ENCODE assay signal across 9 mouse cellular contexts in genomic region chr12:111573315-111573714, GRCm38 (mm10). TPM values are rescaled to one million over a fixed set of nuclear protein-coding genes. Genes with fewer than 3 reads are reported as not detected.
A peak's percentile ranks its signal among the peaks of the same experiment; 100 is the strongest.
DNase-seq lines count a peak whose midpoint lies in the region; ATAC-seq and TF ChIP-seq lines count a peak whose summit lies in the region.
"Had no signal": no experiment of that assay in that cellular context is flagged by ENCODE, and none has a peak within 500 bp of the region (broad histone marks: within the 10 kb centered on the region; RNA-seq: fewer than 3 reads in every experiment).

No protein-coding gene starts in this region.

- peaks cover 23% of the 10 kb centered on the region for H3K4me1 ChIP-seq in heart, embryonic 12.5 days (replicated peaks)
- peaks cover 2% of the 10 kb centered on the region; the same call in 1 of the 2 replicates for H3K4me1 ChIP-seq in embryonic fibroblast, embryonic 13.5 days (ENCODE audit: control insufficient read depth, insufficient read depth, low read length)
- H3K4me1 ChIP-seq in midbrain, embryonic 14.5 days (ENCODE audit: control insufficient read depth, insufficient read depth, low read length): peaks cover 24% of the 10 kb centered on the region

- 52% methylated on average over 6 of the region's 6 CpGs for WGBS in heart, embryonic 12.5 days
- WGBS in midbrain, embryonic 14.5 days: 40% methylated on average over 6 of the region's 6 CpGs

- no peaks in the 10 kb centered on the region for H3K9me3 ChIP-seq in heart, embryonic 12.5 days (replicated peaks)
- H3K9me3 ChIP-seq in midbrain, embryonic 14.5 days (ENCODE audit: control insufficient read depth, low read length): no peaks in the 10 kb centered on the region

- no peak for ATAC-seq in heart, embryonic 12.5 days (ENCODE audit: insufficient number of reproducible peaks, low FRiP score)
- no peak for ATAC-seq in midbrain, embryonic 14.5 days (ENCODE audit: low FRiP score, low TSS enrichment)

- H3K4me2 ChIP-seq in heart, embryonic 12.5 days: peak overlapping the region; percentile 80
- peak overlapping the region; percentile 98 for H3K4me2 ChIP-seq in midbrain, embryonic 14.5 days (ENCODE audit: low read length)

- no peaks in the 10 kb centered on the region for H3K36me3 ChIP-seq in heart, embryonic 12.5 days
- H3K36me3 ChIP-seq in midbrain, embryonic 14.5 days (ENCODE audit: control insufficient read depth, insufficient read depth, low read length): no peaks in the 10 kb centered on the region

- peak overlapping the region; percentile 100 for H3K4me3 ChIP-seq in heart, embryonic 12.5 days
- H3K4me3 ChIP-seq in embryonic fibroblast, embryonic 13.5 days (ENCODE audit: insufficient read depth, low read length): peak overlapping the region; percentile 51
- H3K4me3 ChIP-seq in midbrain, embryonic 14.5 days (replicated peaks; ENCODE audit: low read depth, low read length): peak overlapping the region; percentile 99

- H3K27me3 ChIP-seq in heart, embryonic 12.5 days (replicated peaks): no peaks in the 10 kb centered on the region
- no peaks in the 10 kb centered on the region for H3K27me3 ChIP-seq in midbrain, embryonic 14.5 days (ENCODE audit: control insufficient read depth, insufficient read depth, low read length)

- peak overlapping the region; percentile 32 for H3K9ac ChIP-seq in heart, embryonic 12.5 days
- H3K9ac ChIP-seq in midbrain, embryonic 14.5 days (replicated peaks; ENCODE audit: low read length): peak overlapping the region; percentile 97; the same call in 1 of the 2 replicates

- H3K27ac ChIP-seq in heart, embryonic 12.5 days (ENCODE audit: poor library complexity, severe bottlenecking): no peak overlapping the region
- H3K27ac ChIP-seq in embryonic fibroblast, embryonic 13.5 days (ENCODE audit: insufficient read depth, low read length): no peak overlapping the region
- H3K27ac ChIP-seq in midbrain, embryonic 14.5 days (replicated peaks; ENCODE audit: low read depth, low read length): no peak overlapping the region

- TF ChIP-seq POLR2A in embryonic fibroblast, embryonic 13.5 days (IDR thresholded peaks at IDR 0.05; ENCODE audit: low read depth, low read length): no peak

- no peak for TF ChIP-seq CTCF in embryonic fibroblast, embryonic 13.5 days (IDR thresholded peaks at IDR 0.05; ENCODE audit: borderline replicate concordance, insufficient read depth, low read length)

- DNase-seq in heart, adult 11 months: no peak
- DNase-seq in kidney, adult 9 months: peak; percentile 92
- DNase-seq in midbrain, embryonic 14.5 days: no peak
- no peak for DNase-seq in adrenal gland, postnatal 4 days (ENCODE audit: low spot score in 2 of 2)
- DNase-seq in spleen, postnatal 36 days (ENCODE audit: low spot score in 2 of 2): no peak
- no peak for DNase-seq in embryo, embryonic 11 days
- DNase-seq: cerebellum, postnatal 25 days had no signal

RNA-seq across cellular contexts. Expression of gene Mark3, which starts 1.0 kb away (rescaled TPM):
- polyA plus RNA-seq in heart, embryonic 12.5 days (2016; fragmentation: Nextera tagmentation; extraction: Ambion mirVana): 51.0 and 53.7 TPM in 2 replicates
- polyA plus RNA-seq in embryonic fibroblast, embryonic 13.5 days (2011; ENCODE audit: insufficient read length, low read depth, missing spikeins): 89.5 and 89.9 TPM in 2 replicates
- polyA plus RNA-seq in midbrain, embryonic 14.5 days (2014; fragmentation: Nextera tagmentation; extraction: Ambion mirVana): 64.0 and 76.7 TPM in 2 replicates
- total RNA-seq in adrenal gland, postnatal 4 days (2021): 100 to 1,000 TPM; 104 to 111 TPM

RNA-seq across cellular contexts. Expression of gene Eif5, which starts 35.5 kb away (rescaled TPM):
- 510 TPM in 2 replicates for polyA plus RNA-seq in heart, embryonic 12.5 days (2016; fragmentation: Nextera tagmentation; extraction: Ambion mirVana)
- polyA plus RNA-seq in embryonic fibroblast, embryonic 13.5 days (2011; ENCODE audit: insufficient read length, low read depth, missing spikeins): 357 and 363 TPM in 2 replicates
- 486 and 550 TPM in 2 replicates for polyA plus RNA-seq in midbrain, embryonic 14.5 days (2014; fragmentation: Nextera tagmentation; extraction: Ambion mirVana)
- total RNA-seq in adrenal gland, postnatal 4 days (2021): 100 to 1,000 TPM; 395 to 408 TPM
